Mouse (Mus musculus) limb, embryonic 11.5 days (tissue): ENCODE measurements around the gene Platr17. TPM values are rescaled to one million over a fixed set of nuclear protein-coding genes. Genes with fewer than 3 reads are reported as not detected.

ENCODE experiments used
- microRNA-seq: library from miRNA; unstranded; fragments of <30 nt; microRNA quantifications from one replicate; pipeline ENCODE4, GENCODE M21; 2016
- polyA plus RNA-seq: library from polyadenylated mRNA; unstranded; fragments of >200 nt; fragmentation: Nextera tagmentation; extraction: Ambion mirVana; gene quantifications from 2 replicates; pipeline ENCODE4 v1.2.1, GENCODE M21; 2014

Platr17 gene
- polyA plus RNA-seq, 1 experiment from 2014 or later: 0.19 TPM

Small RNA genes lying within 50 kb of the gene (microRNA-seq; reads per million reads assigned to microRNA genes)
- not detected for gene Gm27740

Other genes starting within 250 kb of the Platr17 start
- 644 and 689 TPM in 2 replicates for gene Hnrnpm, start 218.3 kb upstream of the Platr17 start, polyA plus RNA-seq
- 30.3 and 30.6 TPM in 2 replicates for gene March2, start 186.5 kb upstream of the Platr17 start, polyA plus RNA-seq
- gene Rab11b, start 144.6 kb upstream of the Platr17 start, polyA plus RNA-seq: 270 and 277 TPM in 2 replicates
- 37.9 and 43.6 TPM in 2 replicates for gene Angptl4, start 123.3 kb upstream of the Platr17 start, polyA plus RNA-seq
- gene Kank3, start 94.6 kb upstream of the Platr17 start, polyA plus RNA-seq: 23.0 and 25.1 TPM in 2 replicates
- gene Rps28, start 80.6 kb upstream of the Platr17 start, polyA plus RNA-seq: 1,083 and 1,144 TPM in 2 replicates
- 457 and 474 TPM in 2 replicates for gene Ndufa7, start 80.6 kb upstream of the Platr17 start, polyA plus RNA-seq
- gene Cd320, start 62.0 kb upstream of the Platr17 start, polyA plus RNA-seq: 85.5 and 91.5 TPM in 2 replicates
- not detected in 2 replicates for gene Gm7029, start 31.3 kb upstream of the Platr17 start, polyA plus RNA-seq
- 12.3 and 12.5 TPM in 2 replicates for gene Kifc1, start 14.5 kb upstream of the Platr17 start, polyA plus RNA-seq
- gene Daxx, start 4.3 kb downstream of the Platr17 start, polyA plus RNA-seq: 66.8 and 71.3 TPM in 2 replicates
- 12.5 and 14.8 TPM in 2 replicates for gene Tapbp, start 10.8 kb downstream of the Platr17 start, polyA plus RNA-seq
- 10.1 and 11.8 TPM in 2 replicates for gene Zbtb22, start 10.8 kb downstream of the Platr17 start, polyA plus RNA-seq
- gene Rgl2, start 24.4 kb downstream of the Platr17 start, polyA plus RNA-seq: 37.3 and 38.7 TPM in 2 replicates
- gene Pfdn6, start 35.2 kb downstream of the Platr17 start, polyA plus RNA-seq: 208 and 212 TPM in 2 replicates
- 37.4 and 45.6 TPM in 2 replicates for gene Wdr46, start 35.5 kb downstream of the Platr17 start, polyA plus RNA-seq
- 2.6 and 3.0 TPM in 2 replicates for gene B3galt4, start 46.4 kb downstream of the Platr17 start, polyA plus RNA-seq
- gene Vps52, start 50.7 kb downstream of the Platr17 start, polyA plus RNA-seq: 35.6 and 37.1 TPM in 2 replicates
- 1,618 and 1,641 TPM in 2 replicates for gene Rps18, start 50.9 kb downstream of the Platr17 start, polyA plus RNA-seq
- 4.2 and 5.3 TPM in 2 replicates for gene H2-K1, start 95.2 kb downstream of the Platr17 start, polyA plus RNA-seq
- gene Ring1, start 119.5 kb downstream of the Platr17 start, polyA plus RNA-seq: 3.8 and 5.6 TPM in 2 replicates
- gene H2-Ke6, start 122.9 kb downstream of the Platr17 start, polyA plus RNA-seq: 34.9 and 37.7 TPM in 2 replicates
- 85.6 and 94.1 TPM in 2 replicates for gene Slc39a7, start 126.5 kb downstream of the Platr17 start, polyA plus RNA-seq
- 20.5 and 24.0 TPM in 2 replicates for gene Rxrb, start 126.7 kb downstream of the Platr17 start, polyA plus RNA-seq
- gene Col11a2, start 134.3 kb downstream of the Platr17 start, polyA plus RNA-seq: 2.6 and 5.0 TPM in 2 replicates
- 0.55 and 1.2 TPM in 2 replicates for gene H2-Oa, start 187.2 kb downstream of the Platr17 start, polyA plus RNA-seq
- gene H2-DMa, start 214.4 kb downstream of the Platr17 start, polyA plus RNA-seq: 7.5 and 9.1 TPM in 2 replicates
- 141 and 152 TPM in 2 replicates for gene Brd2, start 217.5 kb downstream of the Platr17 start, polyA plus RNA-seq
- gene H2-DMb2, start 238.2 kb downstream of the Platr17 start, polyA plus RNA-seq: 0.23 TPM in 1 of 2 replicates, not detected in the other
- gene H2-DMb1, start 247.9 kb downstream of the Platr17 start, polyA plus RNA-seq: 0.45 and 0.61 TPM in 2 replicates